Mouse (Mus musculus): Measurements from ENCODE around the gene Ahrr.
A peak's percentile ranks its signal among the peaks of the same experiment; 100 is the strongest.

Gene Ahrr

GRCm38 (mm10) chr13:74237574-74237973 is 54.6 kb downstream of the Ahrr start:
- no peak for DNase-seq (ENCODE audit: low spot score)

GRCm38 (mm10) chr13:74220659-74221058 is 71.5 kb downstream of the Ahrr start:
- DNase-seq (ENCODE audit: low spot score): no peak

GRCm38 (mm10) chr13:74218441-74218840 is 73.7 kb downstream of the Ahrr start:
- no peak for DNase-seq (ENCODE audit: low spot score)

- DNase-seq (ENCODE audit: low spot score): no peak
These were observed 83.2 kb downstream of the Ahrr start for GRCm38 (mm10) chr13:74208986-74209345.

GRCm38 (mm10) chr13:74208317-74208985 is 83.7 kb downstream of the Ahrr start, which contains the start of gene Exoc3:
Gene Exoc3, minus strand, starts transcription at chr13:74208732.
- DNase-seq (ENCODE audit: low spot score): peak; percentile 89

- no peak for DNase-seq (ENCODE audit: low spot score)
These were observed 95.7 kb downstream of the Ahrr start for GRCm38 (mm10) chr13:74196451-74196850.

- no peak for DNase-seq (ENCODE audit: low spot score)
These were observed 99.5 kb downstream of the Ahrr start for GRCm38 (mm10) chr13:74192613-74193012.

- no peak for DNase-seq (ENCODE audit: low spot score)
These were observed 109.0 kb downstream of the Ahrr start for GRCm38 (mm10) chr13:74183011-74183695.

GRCm38 (mm10) chr13:74172036-74172435 is 120.1 kb downstream of the Ahrr start:
- DNase-seq (ENCODE audit: low spot score): no peak

GRCm38 (mm10) chr13:74169446-74170164 is 122.5 kb downstream of the Ahrr start:
- no peak for DNase-seq (ENCODE audit: low spot score)

- DNase-seq (ENCODE audit: low spot score): no peak
These were observed 124.6 kb downstream of the Ahrr start for GRCm38 (mm10) chr13:74167492-74167891.

- no peak for DNase-seq (ENCODE audit: low spot score)
These were observed 125.1 kb downstream of the Ahrr start for GRCm38 (mm10) chr13:74167057-74167413.

GRCm38 (mm10) chr13:74166348-74167056 is 125.6 kb downstream of the Ahrr start:
- peak; percentile 26 for DNase-seq (ENCODE audit: low spot score)

All from testis, postnatal 14 days (tissue).